Mouse (Mus musculus) hindbrain, embryonic 14.5 days (tissue): ENCODE data around the gene Mtln. TPM values are rescaled to one million over a fixed set of nuclear protein-coding genes. Genes with fewer than 3 reads are reported as not detected.

ENCODE experiments used
- ATAC-seq: fragments of 200-750 bp; cut with Nextera tagmentation; 2 replicates; pipeline ENCODE4 v1.8.0; 2017; ENCODE audit warnings: moderate number of reproducible peaks, mild to moderate bottlenecking, moderate TSS enrichment, moderate library complexity; ENCODE audit not compliant: low FRiP score
- DNase-seq: peaks from one replicate; pipeline ENCODE4 v3.0.0-alpha.2; 2015; ENCODE audit warnings: low spot score
- H3K27ac ChIP-seq: fragments of 300-500 bp; sonication (generic); 2 replicates; pipeline ENCODE4 v1.5.1; 2014; ENCODE audit warnings: mild to moderate bottlenecking, moderate library complexity
- H3K27me3 ChIP-seq: fragments of 300-500 bp; sonication (generic); 2 replicates; pipeline ENCODE4 v1.6.1; 2014; ENCODE audit warnings: mild to moderate bottlenecking, low read length, mixed read lengths; ENCODE audit not compliant: control insufficient read depth, insufficient read depth
- H3K36me3 ChIP-seq: fragments of 300-500 bp; sonication (generic); replicated peaks from 2 replicates; pipeline ENCODE4 v1.6.1; 2014; ENCODE audit not compliant: control insufficient read depth, insufficient read depth
- H3K4me1 ChIP-seq: fragments of 300-500 bp; sonication (generic); replicated peaks from 2 replicates; pipeline ENCODE4 v1.6.1; 2014; ENCODE audit warnings: antibody characterized with exemption, low read length, mixed read lengths; ENCODE audit not compliant: control insufficient read depth, insufficient read depth
- H3K4me2 ChIP-seq: fragments of 300-500 bp; sonication (generic); replicated peaks from 2 replicates; pipeline ENCODE4 v1.6.1; 2014; ENCODE audit warnings: mild to moderate bottlenecking, moderate library complexity
- H3K4me3 ChIP-seq: fragments of 300-500 bp; sonication (generic); replicated peaks from 2 replicates; pipeline ENCODE4 v1.5.1; 2014; ENCODE audit warnings: mild to moderate bottlenecking, low read length
- H3K9ac ChIP-seq: fragments of 300-500 bp; sonication (generic); 2 replicates; pipeline ENCODE4 v1.6.1; 2014
- H3K9me3 ChIP-seq: fragments of 300-500 bp; sonication (generic); 2 replicates; pipeline ENCODE4 v1.6.1; 2016; ENCODE audit warnings: low read length; ENCODE audit not compliant: control insufficient read depth
- WGBS: fragments of 180-500 bp; shearing (Covaris S2); extraction: QIAGEN DNeasy Blood & Tissue Kit; methylation state at CpG from one replicate; pipeline ENCODE4 v1.1.7; 2014; 5-methylcytosine and 5-hydroxymethylcytosine counted together
- polyA plus RNA-seq: library from polyadenylated mRNA; unstranded; fragments of >200 nt; fragmentation: Nextera tagmentation; extraction: Ambion mirVana; gene quantifications from 2 replicates; pipeline ENCODE4 v1.2.1, GENCODE M21; 2014

Gene Mtln
- polyA plus RNA-seq: 46.4 and 50.9 TPM in 2 replicates

GRCm38 (mm10) chr2:127791919-127792603, at the start of gene Mtln:
Gene Mtln (minus strand): TSS chr2:127792488.
- Histone ChIP-seq H3K4me1 (peaks cover 28% of the 10 kb centered on the region), H3K9ac (peak within 1 kb of the TSS; percentile 70), H3K4me3 (peak within 1 kb of the TSS; percentile 71), H3K9me3 (no peaks in the 10 kb centered on the region), H3K36me3 (no peaks in the 10 kb centered on the region), H3K4me2 (peak within 1 kb of the TSS; percentile 59), H3K27me3 (no peaks in the 10 kb centered on the region), H3K27ac (peak within 1 kb of the TSS; percentile 85)
- DNase-seq (peak; percentile 89), ATAC-seq (peak; percentile 96)
- 2% methylated on average over 37 of the region's 37 CpGs for WGBS

- Histone ChIP-seq H3K4me1 (no peaks in the 10 kb centered on the region), H3K4me3 (no peak overlapping the region), H3K27ac (no peak overlapping the region), H3K27me3 (peaks cover 19% of the 10 kb centered on the region; the same call in 1 of the 2 replicates), H3K9ac (no peak overlapping the region), H3K9me3 (no peaks in the 10 kb centered on the region), H3K36me3 (no peaks in the 10 kb centered on the region), H3K4me2 (no peak overlapping the region)
- DNase-seq: no peak
- ATAC-seq: no peak
- WGBS: 92% methylated on average over 1 of the region's 1 CpGs
Measured at GRCm38 (mm10) chr2:127841402-127841801, 49.1 kb upstream of the Mtln start.

GRCm38 (mm10) chr2:127839425-127839824, 47.1 kb upstream of the Mtln start:
- ATAC-seq: no peak
- no peak for DNase-seq
- WGBS: 7% methylated on average over 11 of the region's 11 CpGs

GRCm38 (mm10) chr2:127838576-127838975, 46.3 kb upstream of the Mtln start, which contains the start of gene Acoxl:
Gene Acoxl (plus strand): TSS chr2:127838876.
- H3K27ac ChIP-seq: no peak within 1 kb of the TSS
- DNase-seq (no peak), ATAC-seq (no peak)
- peaks cover 19% of the 10 kb centered on the region; the same call in 1 of the 2 replicates for H3K27me3 ChIP-seq
- no peak within 1 kb of the TSS for H3K9ac ChIP-seq
- H3K4me2 ChIP-seq: no peak within 1 kb of the TSS
- no peaks in the 10 kb centered on the region for H3K36me3 ChIP-seq
- no peaks in the 10 kb centered on the region for H3K4me1 ChIP-seq
- H3K4me3 ChIP-seq: no peak within 1 kb of the TSS
- 79% methylated on average over 7 of the region's 7 CpGs for WGBS
- no peaks in the 10 kb centered on the region for H3K9me3 ChIP-seq

More at GRCm38 (mm10) chr2:127839425-127839824, 47.1 kb upstream of the Mtln start:
- Histone ChIP-seq H3K27me3 (peaks cover 19% of the 10 kb centered on the region; the same call in 1 of the 2 replicates), H3K36me3 (no peaks in the 10 kb centered on the region), H3K27ac (no peak overlapping the region), H3K4me2 (no peak overlapping the region), H3K9ac (no peak overlapping the region), H3K4me3 (no peak overlapping the region), H3K9me3 (no peaks in the 10 kb centered on the region), H3K4me1 (no peaks in the 10 kb centered on the region)

GRCm38 (mm10) chr2:127832833-127833190, 40.5 kb upstream of the Mtln start:
- 13% methylated on average over 2 of the region's 2 CpGs for WGBS
- no peaks in the 10 kb centered on the region for H3K36me3 ChIP-seq
- peak; percentile 69 for DNase-seq

GRCm38 (mm10) chr2:127832103-127832832, 40.0 kb upstream of the Mtln start:
- peak overlapping the region; percentile 87 for H3K4me2 ChIP-seq
- H3K9me3 ChIP-seq: no peaks in the 10 kb centered on the region
- H3K27me3 ChIP-seq: no peaks in the 10 kb centered on the region
- peak; percentile 72 for ATAC-seq
- DNase-seq: no peak
- H3K4me3 ChIP-seq: peak overlapping the region; percentile 50
- WGBS: 39% methylated on average over 11 of the region's 11 CpGs
- no peaks in the 10 kb centered on the region for H3K36me3 ChIP-seq
- peaks cover 5% of the 10 kb centered on the region; the same call in 1 of the 2 replicates for H3K4me1 ChIP-seq
- peak overlapping the region; percentile 49 for H3K9ac ChIP-seq
- peak overlapping the region; percentile 52; the same call in 1 of the 2 replicates for H3K27ac ChIP-seq

More at GRCm38 (mm10) chr2:127832833-127833190, 40.5 kb upstream of the Mtln start:
- Histone ChIP-seq H3K27me3 (no peaks in the 10 kb centered on the region), H3K4me1 (peaks cover 5% of the 10 kb centered on the region; the same call in 1 of the 2 replicates), H3K27ac (no peak overlapping the region), H3K4me2 (no peak overlapping the region), H3K4me3 (no peak overlapping the region), H3K9ac (no peak overlapping the region), H3K9me3 (no peaks in the 10 kb centered on the region)
- ATAC-seq: no peak

- Histone ChIP-seq H3K4me2 (peak within 1 kb of the TSS; percentile 87), H3K9ac (peak within 1 kb of the TSS; percentile 49), H3K36me3 (no peaks in the 10 kb centered on the region), H3K27ac (peak within 1 kb of the TSS; percentile 52; the same call in 1 of the 2 replicates), H3K4me3 (peak within 1 kb of the TSS; percentile 50), H3K4me1 (peaks cover 5% of the 10 kb centered on the region; the same call in 1 of the 2 replicates), H3K27me3 (no peaks in the 10 kb centered on the region), H3K9me3 (no peaks in the 10 kb centered on the region)
- WGBS: under 1% methylated on average over 56 of the region's 56 CpGs
- ATAC-seq (peak; percentile 99), DNase-seq (peak; percentile 94)
Measured at GRCm38 (mm10) chr2:127831401-127832102, 39.3 kb upstream of the Mtln start, which contains the start of gene Bub1. Gene Bub1 (minus strand): TSS chr2:127831865.

GRCm38 (mm10) chr2:127789651-127790270, 2.5 kb downstream of the Mtln start:
- Histone ChIP-seq H3K4me2 (peak overlapping the region; percentile 86), H3K27me3 (no peaks in the 10 kb centered on the region), H3K9me3 (no peaks in the 10 kb centered on the region), H3K9ac (no peak overlapping the region), H3K4me1 (peaks cover 28% of the 10 kb centered on the region), H3K36me3 (no peaks in the 10 kb centered on the region), H3K4me3 (peak overlapping the region; percentile 83; the same call in 1 of the 2 replicates), H3K27ac (no peak overlapping the region)
- no peak for DNase-seq
- 17% methylated on average over 9 of the region's 9 CpGs for WGBS
- no peak for ATAC-seq
